Mouse (Mus musculus): Measurements from ENCODE around the gene Sardh. TPM values are rescaled to one million over a fixed set of nuclear protein-coding genes. Genes with fewer than 3 reads are reported as not detected.
A peak's percentile ranks its signal among the peaks of the same experiment; 100 is the strongest.

Sardh gene
- total RNA-seq, 2 experiments from 2014 or later: 10.0 to 11.2 TPM

- DNase-seq (ENCODE audit: low spot score in 2 of 2): no peak
Measured at GRCm38 (mm10) chr2:27175696-27176267, 72.4 kb downstream of the Sardh start.

GRCm38 (mm10) chr2:27174242-27174641, 73.9 kb downstream of the Sardh start:
- no peak for DNase-seq (ENCODE audit: low spot score in 2 of 2)

GRCm38 (mm10) chr2:27166999-27167398, 81.1 kb downstream of the Sardh start:
- no peak for DNase-seq (ENCODE audit: low spot score in 2 of 2)

- peak; percentile 58 to 61 for DNase-seq (ENCODE audit: low spot score in 2 of 2)
Measured at GRCm38 (mm10) chr2:27166074-27166473, 82.1 kb downstream of the Sardh start.

- DNase-seq (ENCODE audit: low spot score in 2 of 2): peak; percentile 59 to 71
Measured at GRCm38 (mm10) chr2:27164796-27165590, 83.1 kb downstream of the Sardh start, which contains the start of gene Dbh. Gene Dbh, plus strand, starts transcription at chr2:27165233.

GRCm38 (mm10) chr2:27163851-27164250, 84.3 kb downstream of the Sardh start:
- DNase-seq (ENCODE audit: low spot score in 2 of 2): peak in 1 of 2 experiments; percentile 51

GRCm38 (mm10) chr2:27162656-27163055, 85.5 kb downstream of the Sardh start:
- peak in 1 of 2 experiments; percentile 24 for DNase-seq (ENCODE audit: low spot score in 2 of 2)

- no peak for DNase-seq (ENCODE audit: low spot score in 2 of 2)
Measured at GRCm38 (mm10) chr2:27161526-27161925, 86.6 kb downstream of the Sardh start.

- no peak for DNase-seq (ENCODE audit: low spot score in 2 of 2)
Measured at GRCm38 (mm10) chr2:27156596-27156995, 91.5 kb downstream of the Sardh start.

- DNase-seq (ENCODE audit: low spot score in 2 of 2): no peak
Measured at GRCm38 (mm10) chr2:27154466-27155185, 93.5 kb downstream of the Sardh start.

GRCm38 (mm10) chr2:27149457-27149856, 98.7 kb downstream of the Sardh start:
- no peak for DNase-seq (ENCODE audit: low spot score in 2 of 2)

- no peak for DNase-seq (ENCODE audit: low spot score in 2 of 2)
Measured at GRCm38 (mm10) chr2:27146840-27147239, 101.3 kb downstream of the Sardh start.

- no peak for DNase-seq (ENCODE audit: low spot score in 2 of 2)
Measured at GRCm38 (mm10) chr2:27144957-27145356, 103.2 kb downstream of the Sardh start.

GRCm38 (mm10) chr2:27141950-27142693, 106.0 kb downstream of the Sardh start, which contains the start of gene Fam163b:
Gene Fam163b, minus strand, starts transcription at chr2:27142491.
- peak; percentile 55 to 66 for DNase-seq (ENCODE audit: low spot score in 2 of 2)

Other genes with a start within 250 kb of the Sardh start
- 10 to 100 TPM; 63.2 to 63.3 TPM for gene Cacfd1, start 238.4 kb downstream of the Sardh start, total RNA-seq (2021)
- 10 to 100 TPM; 44.3 to 44.9 TPM for gene Slc2a6, start 220.3 kb downstream of the Sardh start, total RNA-seq (2021)
- 1 to 10 TPM; 1.0 to 1.4 TPM for gene Mymk, start 176.2 kb downstream of the Sardh start, total RNA-seq (2021)
- 10 to 100 TPM; 16.1 to 18.1 TPM for gene Adamtsl2, start 169.0 kb downstream of the Sardh start, total RNA-seq (2021)
- gene Fam163b, start 105.8 kb downstream of the Sardh start, total RNA-seq (2021): 100 to 1,000 TPM; 105 to 107 TPM
- gene Dbh, start 83.1 kb downstream of the Sardh start, total RNA-seq (2021): under 1 TPM; 0.20 to 0.50 TPM
- 10 to 100 TPM; 30.3 to 33.4 TPM for gene Vav2, start 178.7 kb upstream of the Sardh start, total RNA-seq (2021)
- 10 to 100 TPM; 25.3 to 26.6 TPM for gene Brd3os, start 194.0 kb upstream of the Sardh start, total RNA-seq (2021)